Mouse (Mus musculus) mammary gland, adult 2 months (tissue): ENCODE results near the gene Cryzl2. TPM values are rescaled to one million over a fixed set of nuclear protein-coding genes. Genes with fewer than 3 reads are reported as not detected.

ENCODE experiments used
- polyA plus RNA-seq: library from polyadenylated mRNA; depleted of rRNA; stranded (reverse); fragments of >200 nt; gene quantifications from 2 replicates; pipeline ENCODE4 v1.2.3, GENCODE M21; 2012; ENCODE audit warnings: low replicate concordance; rRNA removed

Gene Cryzl2
- polyA plus RNA-seq = 17.7 and 28.0 TPM in 2 replicates

DNA sequence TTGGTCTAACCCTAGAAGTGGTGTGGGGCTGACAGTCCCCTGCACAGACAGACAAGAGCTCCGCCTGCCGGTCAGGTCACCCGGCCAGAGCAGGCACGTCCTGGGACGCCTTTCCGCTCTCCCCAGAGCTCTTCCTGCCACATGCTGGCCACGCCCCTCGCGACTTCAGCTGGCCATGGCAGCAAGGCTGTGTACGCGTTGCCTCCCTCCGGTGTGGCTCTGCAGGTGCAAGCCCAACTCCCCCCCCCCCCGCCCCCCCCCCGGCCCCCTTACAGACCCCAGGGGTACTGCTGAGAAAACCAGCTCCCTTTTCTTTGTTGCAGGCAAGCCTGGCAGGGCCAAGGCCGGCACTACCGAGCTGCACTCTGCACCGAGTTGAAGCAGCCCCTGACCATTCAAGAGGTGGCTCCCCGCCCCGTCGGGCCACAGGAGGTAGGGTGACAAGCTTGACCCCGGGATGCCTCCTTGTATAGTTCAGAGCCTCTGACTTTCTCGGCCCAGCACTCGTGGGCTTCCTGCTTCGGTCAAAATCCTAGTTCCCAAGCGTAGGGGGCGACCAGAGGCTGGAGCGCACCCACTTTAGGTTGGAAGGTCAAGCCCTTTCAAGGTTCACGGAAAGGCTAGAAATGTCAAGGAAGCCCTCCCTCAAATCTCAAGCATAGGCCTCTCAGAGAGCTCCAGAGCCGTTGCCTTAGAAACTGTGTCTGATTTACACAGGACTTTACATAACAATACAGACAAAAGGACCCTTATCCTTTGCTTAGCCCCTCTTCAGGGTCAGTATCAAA lies at the start of gene Cryzl2:
Gene Cryzl2, plus strand, starts transcription at position 157 of the 788 bp plus-strand sequence.

DNA sequence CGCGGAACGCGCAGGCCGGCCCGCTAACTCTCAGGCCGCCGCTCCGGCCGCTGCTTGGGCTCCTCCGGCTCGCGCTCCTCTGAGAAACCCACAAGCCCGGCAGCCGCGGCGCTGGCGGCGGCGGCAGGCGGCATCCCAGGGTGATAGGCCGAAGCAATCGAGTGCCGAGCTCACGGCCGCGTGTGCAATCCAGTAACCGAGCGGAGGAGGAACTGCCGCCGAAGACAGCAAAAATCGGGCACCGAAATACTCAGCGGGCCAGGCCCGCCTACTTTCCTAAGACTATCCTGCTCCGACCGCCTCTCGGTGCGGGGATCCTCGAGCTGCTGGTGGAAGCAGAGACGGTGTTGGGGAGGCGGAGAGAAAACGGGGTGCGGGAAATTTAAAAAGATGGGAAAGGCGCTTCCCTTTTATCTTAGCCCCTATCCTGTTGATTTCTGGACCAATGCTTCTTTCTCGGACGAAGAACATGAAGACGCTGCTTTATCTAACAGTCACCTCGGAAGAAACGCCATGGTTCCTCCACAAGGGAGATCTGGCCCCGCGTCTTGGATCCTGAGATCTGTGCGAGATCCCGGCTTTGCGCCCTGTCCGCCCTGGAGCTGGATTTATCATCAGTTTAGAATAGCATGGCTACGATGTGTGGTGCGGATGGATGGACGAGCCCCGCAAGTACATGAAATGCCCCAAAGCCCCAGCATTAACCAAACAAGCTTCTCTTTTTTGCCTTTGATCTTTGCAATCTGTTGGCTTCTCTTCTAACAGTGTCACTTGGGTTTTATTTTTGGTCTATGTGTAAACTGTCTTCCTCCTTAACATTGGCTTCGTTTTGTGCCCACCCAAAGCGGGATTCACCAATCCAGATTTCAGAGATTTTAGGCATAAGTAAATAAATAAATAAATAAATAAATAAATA lies 45.7 kb upstream of the Cryzl2 start, which contains the start of gene Rasal2:
Gene Rasal2, minus strand, starts transcription at position 142 of the 916 bp plus-strand sequence.

DNA sequence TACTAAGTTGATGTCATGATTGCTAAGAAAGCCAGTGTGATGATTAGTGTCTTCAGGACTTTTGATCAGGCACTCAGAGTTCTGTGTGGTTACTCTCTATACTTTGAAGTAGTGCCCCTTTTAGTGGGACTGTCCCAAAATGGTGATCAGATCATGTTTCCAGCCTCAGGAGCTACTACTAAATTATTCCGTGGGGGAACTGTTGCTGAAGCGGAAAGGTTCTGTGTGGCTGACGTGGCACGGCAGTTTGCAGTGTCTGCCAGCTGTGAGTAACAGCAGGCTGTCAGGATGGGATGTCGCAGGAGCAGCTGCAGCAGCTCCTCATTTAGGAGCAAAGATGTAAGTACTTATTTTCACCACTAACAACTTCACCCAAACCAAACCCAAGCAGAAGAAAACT lies 48.1 kb downstream of the Cryzl2 start, which contains the start of gene Sec16b:
Gene Sec16b, plus strand, starts transcription at position 207 of the 400 bp plus-strand sequence.

Other genes starting within 250 kb of the Cryzl2 start
- gene Rasal2, start 46.0 kb upstream of the Cryzl2 start, polyA plus RNA-seq = 2.1 and 3.4 TPM in 2 replicates
- 7.1 and 12.4 TPM in 2 replicates for gene Sec16b, start 48.2 kb downstream of the Cryzl2 start, polyA plus RNA-seq